Mouse (Mus musculus) gastrocnemius, postnatal 25 days (tissue): ENCODE data around the gene 4931429L15Rik. TPM values are rescaled to one million over a fixed set of nuclear protein-coding genes. Genes with fewer than 3 reads are reported as not detected.

Source experiments
- DNase-seq: peaks from one replicate; pipeline ENCODE4 v3.0.0; 2022
- total RNA-seq, 2 experiments: library from RNA; stranded (reverse); gene quantifications; 1 replicate in 1 of 2; 2 replicates in 1 of 2; pipeline ENCODE4 v1.2.3; 2021

Gene 4931429L15Rik
- total RNA-seq, 2 experiments from 2014 or later, result not detected

DNA sequence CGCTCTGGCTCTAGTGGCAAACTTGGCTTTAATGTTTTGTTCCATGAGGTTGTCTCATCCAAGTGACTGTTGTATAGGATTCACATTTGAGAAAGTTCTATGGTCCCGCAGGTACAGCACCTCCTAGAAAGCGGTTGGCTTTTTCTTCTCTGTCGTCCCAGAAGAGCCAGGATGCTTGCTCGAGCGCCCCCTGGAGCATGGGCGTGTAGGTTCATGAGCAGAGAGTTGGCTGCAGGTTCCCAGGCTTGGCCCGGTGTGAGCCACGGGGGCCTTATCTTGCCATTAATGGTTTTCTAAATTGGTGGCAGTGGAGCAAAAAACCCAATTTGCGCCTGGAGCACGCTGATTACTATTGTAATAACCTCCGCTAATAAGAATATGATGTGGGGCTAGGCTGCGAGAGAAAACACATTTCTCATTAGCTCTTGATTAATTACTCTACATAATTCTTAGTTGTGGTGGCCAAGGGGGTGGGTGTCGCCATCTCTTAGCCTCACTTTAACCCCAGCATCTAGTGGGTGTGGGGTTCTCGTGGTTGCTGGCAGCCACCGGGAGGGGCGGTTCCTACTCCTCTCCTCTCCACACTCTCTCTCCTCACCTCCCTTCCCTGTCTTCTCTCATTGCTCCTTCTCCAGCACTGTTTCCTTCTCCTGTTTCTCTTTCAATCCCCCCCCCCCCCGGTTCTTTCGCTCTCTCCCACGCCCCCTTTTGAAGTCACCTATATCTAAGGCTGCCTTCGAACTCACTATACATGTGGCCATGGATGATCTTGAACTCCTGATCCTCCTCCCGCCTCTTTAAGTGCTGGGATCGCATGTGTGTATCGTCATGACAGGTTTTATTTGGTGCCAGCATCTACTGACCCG is 8.2 kb upstream of the 4931429L15Rik start:
- no peak for DNase-seq

DNA sequence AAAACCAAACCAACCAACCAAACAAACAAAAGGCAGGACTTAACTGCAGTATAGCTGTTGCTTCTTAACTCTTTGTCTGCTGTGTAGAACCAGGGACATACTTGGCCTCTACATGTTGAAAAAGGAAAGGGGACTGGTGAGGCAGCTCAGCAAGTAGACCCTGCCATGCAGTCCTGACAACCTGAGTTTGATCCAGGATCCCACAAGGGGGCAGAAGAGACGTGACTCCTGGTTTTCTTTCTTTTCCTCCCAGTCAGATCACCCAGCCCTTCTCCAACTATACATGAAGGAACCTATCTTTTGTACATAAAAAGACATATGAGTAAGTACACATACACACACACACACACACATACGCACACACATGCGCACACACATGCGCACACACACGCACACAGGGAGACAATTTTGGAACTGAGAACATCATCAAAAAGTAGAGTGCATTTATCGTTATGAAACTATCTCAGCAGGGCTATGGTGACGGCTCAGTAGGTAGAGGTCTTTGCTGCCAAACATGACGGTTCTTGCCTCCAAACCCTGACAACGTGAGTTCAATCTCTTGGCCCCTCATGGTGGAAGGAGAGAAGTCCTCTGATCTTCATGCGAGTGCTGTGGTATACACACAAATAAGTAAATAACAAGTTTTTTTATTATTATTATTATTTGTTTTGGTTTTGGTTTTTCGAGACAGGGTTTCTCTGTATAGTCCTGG is 7.1 kb upstream of the 4931429L15Rik start:
- no peak for DNase-seq

GRCm38 (mm10) chr9:46320461-46320860 is 675 bp upstream of the 4931429L15Rik start:
- no peak for DNase-seq

DNA sequence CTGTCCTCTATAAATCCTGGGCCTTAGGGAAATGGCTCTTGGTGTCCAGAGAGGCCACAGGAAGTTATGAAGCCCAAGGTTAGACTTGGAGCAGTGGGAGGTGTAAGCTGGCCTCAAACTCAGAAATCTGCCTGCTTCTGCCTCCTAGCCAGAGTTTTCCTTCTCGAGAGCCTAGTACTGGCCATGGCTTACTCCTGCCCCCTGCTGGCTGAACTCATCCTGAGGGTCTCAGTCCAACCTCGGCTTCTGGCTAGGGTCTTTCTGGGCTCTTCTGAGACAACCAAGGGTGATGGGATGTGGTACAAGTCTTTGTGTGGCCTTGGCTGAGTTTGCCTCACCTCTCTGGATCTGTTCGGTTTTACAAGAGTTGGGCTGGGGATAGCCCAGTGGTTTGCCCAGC is 1.8 kb downstream of the 4931429L15Rik start:
- no peak for DNase-seq

GRCm38 (mm10) chr9:46316909-46317308 is 2.9 kb downstream of the 4931429L15Rik start:
- no peak for DNase-seq

DNA sequence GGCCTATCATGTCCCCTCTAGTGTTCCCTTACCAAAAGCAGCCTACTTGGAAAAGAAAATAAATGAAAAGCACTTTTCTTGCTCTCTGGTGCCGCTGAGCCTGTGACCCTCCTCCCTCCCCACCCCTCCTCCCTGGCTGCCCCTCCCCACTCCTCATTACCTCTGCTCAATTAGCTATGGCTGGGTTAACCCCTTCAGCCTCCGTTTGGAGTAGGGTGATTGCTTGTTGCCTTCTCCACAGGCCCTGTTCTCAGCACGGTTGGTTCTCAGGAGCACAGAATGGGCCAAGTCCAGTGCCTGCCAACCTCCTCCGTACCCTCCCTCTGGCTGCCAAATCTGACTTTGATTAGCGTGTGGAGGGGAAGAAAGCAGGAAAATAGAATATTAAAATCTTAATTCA is 3.4 kb downstream of the 4931429L15Rik start:
- DNase-seq, result no peak

GRCm38 (mm10) chr9:46315807-46316365 is 3.9 kb downstream of the 4931429L15Rik start:
- DNase-seq, result no peak

DNA sequence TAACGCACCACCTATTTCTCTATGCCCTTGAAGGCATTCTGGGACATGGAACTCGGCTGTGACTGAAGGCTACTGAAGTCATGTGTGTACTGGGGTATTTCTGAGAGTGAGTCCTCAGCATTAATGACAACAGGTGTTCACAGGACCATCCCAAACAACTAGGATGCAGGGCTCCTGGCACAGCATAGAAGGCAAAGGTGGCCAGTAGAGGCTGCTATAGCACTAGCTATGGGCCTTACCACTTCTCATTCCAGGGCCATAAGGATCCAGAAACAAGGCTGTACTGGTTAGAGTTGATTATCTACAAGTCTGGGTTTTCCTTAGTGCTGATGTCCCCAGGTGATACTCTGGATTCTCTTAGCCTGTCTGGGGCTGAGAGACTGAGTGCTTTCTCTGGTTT is 4.9 kb downstream of the 4931429L15Rik start:
- no peak for DNase-seq

DNA sequence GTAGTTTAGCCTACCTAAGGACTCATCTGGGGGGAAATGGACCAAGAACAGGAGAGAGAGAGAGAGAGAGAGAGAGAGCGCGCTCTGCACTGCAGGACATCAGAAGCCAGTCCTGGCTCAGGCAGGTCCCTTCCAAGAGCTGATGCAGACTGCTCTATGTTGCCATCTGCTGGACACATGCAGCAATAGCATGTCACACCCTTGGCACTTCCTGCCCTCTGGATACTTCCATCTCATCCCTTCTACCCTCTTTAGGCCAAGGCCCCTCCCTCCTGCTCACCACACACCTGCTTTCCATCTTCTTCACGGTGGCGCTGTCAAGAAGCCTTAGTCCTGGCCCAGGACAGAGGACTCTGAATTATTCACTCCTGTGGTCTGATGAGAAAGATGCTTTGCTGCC is 5.3 kb downstream of the 4931429L15Rik start:
- DNase-seq, result no peak

- no peak for DNase-seq
Observed at GRCm38 (mm10) chr9:46309121-46309520, 10.7 kb downstream of the 4931429L15Rik start.

- DNase-seq, result no peak
Observed at GRCm38 (mm10) chr9:46302142-46302541, 17.6 kb downstream of the 4931429L15Rik start.

GRCm38 (mm10) chr9:46298381-46298780 is 21.4 kb downstream of the 4931429L15Rik start:
- no peak for DNase-seq

DNA sequence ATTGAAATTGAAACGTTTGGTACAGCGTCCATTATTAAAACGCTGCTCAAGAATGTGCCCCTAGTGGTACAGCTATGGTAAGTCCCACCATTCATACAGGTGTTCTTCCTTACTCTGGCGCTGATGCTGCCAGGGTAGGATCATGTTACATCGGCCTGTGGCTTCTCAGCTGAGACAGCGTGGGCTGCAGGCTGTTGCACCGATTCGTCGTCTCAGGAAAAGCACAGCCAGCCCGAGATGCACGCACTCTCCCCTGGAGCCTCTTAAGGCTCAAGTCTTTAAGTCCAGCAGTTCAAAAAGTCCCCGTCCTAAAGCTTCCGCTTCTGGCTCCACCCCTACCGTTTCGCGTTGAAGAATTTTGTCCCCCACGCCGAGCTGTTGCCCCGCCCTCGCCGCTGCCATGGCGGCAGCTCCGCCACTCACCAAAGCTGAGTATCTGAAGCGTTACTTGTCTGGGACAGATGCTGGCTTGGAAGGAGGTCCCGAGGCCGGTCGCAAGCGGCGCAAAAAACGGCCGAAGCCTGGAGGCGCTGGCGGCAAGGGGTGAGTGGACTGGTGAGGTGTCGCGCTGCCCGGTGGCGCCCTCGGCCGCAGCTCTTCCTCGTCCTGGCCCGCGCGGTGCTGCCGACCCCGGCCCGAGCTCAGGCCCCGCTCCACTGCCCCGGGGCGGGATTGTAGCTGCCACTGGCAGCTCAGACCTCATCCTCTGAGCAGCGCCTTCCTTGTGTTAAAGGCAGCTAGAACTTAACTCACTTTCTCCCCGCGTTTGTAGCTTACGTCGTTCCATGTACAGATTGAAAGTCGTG is 37.0 kb downstream of the 4931429L15Rik start, which contains the start of gene Bud13:
Gene Bud13, plus strand, starts transcription at position 378 of the 806 bp plus-strand sequence.
- DNase-seq, result peak; percentile 90

GRCm38 (mm10) chr9:46274494-46274893 is 45.3 kb downstream of the 4931429L15Rik start:
- no peak for DNase-seq

DNA sequence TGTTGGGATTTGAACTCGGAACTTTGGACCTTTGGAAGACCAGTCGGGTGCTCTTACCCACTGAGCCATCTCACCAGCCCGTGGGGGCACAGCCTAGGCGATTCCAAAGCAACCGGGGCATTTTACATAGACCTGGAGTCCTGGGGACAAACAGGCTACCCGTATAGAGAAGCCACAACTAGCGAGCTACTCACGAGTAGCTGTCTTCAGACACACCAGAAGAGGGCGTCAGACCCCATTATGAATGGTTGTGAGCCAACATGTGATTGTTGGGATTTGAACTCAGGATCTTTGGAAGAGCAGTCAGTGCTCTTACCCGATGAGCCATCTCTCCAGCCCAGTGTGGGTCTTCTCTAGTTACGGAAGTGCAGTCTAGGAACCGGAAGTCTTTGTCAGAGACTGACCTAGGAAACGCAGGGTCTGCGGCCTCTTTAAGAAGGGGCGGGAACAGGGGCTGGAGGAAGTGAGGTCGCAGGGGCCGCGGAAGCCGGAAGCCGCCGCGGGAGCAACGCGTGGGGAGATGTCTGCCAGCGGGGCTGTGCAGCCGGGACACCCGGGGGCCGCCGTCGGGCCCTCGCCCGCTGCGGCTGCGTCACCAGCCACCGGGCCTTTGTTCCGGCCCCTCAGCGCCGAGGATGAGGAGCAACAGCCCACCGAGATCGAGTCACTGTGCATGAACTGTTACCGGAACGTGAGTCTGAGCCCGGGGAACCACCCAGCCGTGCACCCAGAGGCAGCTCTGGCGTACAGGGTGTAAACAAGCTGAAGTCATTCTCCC is 46.9 kb downstream of the 4931429L15Rik start, which contains the start of gene Zpr1:
Gene Zpr1, plus strand, starts transcription at position 388 of the 778 bp plus-strand sequence.
- peak; percentile 88 for DNase-seq

DNA sequence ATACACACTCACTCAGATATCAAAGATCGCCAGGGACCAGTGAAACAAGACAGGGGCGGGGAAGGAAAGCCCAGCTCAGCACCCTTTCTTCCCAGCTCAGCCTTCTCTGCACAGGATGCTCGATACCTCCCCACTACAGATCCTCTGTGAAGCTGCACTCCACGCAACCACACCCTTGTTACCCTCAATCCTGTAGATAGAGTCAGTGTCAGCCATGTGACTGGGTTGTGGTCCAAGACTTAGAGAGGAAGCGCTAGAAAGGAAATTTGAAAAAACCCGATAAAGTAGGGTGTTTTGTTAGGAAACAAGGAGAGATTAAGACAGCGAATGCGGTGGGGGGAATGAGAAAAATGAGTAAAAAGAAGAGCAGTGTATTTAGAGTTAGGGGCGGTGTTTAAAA is 47.7 kb downstream of the 4931429L15Rik start:
- DNase-seq, result no peak

GRCm38 (mm10) chr9:46270782-46271181 is 49.0 kb downstream of the 4931429L15Rik start:
- no peak for DNase-seq

GRCm38 (mm10) chr9:46269125-46269524 is 50.7 kb downstream of the 4931429L15Rik start:
- DNase-seq, result no peak

DNA sequence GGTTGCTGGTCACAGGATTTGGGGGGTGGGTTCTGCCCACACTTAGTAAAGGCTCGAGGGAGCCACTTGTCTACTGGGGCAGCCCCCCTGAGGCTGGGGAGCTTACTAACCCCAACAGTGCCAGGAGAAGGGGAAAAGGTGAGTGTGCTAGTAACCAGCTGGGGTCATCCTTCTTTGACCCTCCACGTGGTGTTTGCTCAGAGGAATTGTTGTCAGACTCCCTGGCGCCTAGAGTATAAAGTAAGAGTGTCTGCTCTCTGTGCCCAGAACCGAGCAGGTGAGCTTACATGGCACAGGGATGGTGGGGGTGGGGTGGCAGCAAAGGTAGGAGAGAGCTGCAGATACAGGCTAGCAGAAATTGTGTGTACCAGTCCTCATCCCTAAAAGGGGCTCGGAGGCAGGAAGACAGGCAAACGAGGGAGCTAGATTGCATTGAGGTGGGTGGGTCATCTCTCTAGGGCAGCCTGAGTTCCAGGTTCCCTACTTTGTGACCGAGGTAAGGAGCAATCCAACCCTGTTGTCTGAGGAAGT is 51.4 kb downstream of the 4931429L15Rik start, which contains the start of gene Apoa5:
Gene Apoa5, plus strand, starts transcription at position 291 of the 531 bp plus-strand sequence.
- DNase-seq, result no peak

DNA sequence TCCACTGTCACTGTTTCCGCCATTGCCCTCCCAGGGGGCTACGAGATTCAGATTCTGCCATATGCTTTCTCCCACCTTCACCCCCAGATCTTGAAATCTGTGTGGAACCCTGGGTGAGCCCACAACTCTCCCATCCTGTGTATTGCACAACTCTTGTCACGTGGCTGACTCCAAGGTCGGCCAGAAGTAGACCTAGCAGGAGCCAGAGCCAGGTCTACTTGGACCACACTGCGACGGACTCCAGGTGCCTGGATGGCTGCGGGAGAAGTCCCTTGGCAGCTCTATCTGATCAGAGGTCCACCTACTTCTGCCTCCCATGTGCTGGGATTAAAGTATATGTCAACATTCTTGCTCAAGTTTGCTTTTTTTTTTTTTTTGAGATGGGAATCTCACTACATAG is 58.7 kb downstream of the 4931429L15Rik start:
- DNase-seq, result no peak

- DNase-seq, result no peak
Observed at GRCm38 (mm10) chr9:46259111-46259510, 60.7 kb downstream of the 4931429L15Rik start.
